Mouse (Mus musculus) olfactory bulb, adult 2 months (tissue): ENCODE measurements around the gene Serinc5.

Source experiments
- CTCF ChIP-seq: fragments of 200-500 bp; IDR thresholded peaks from 2 replicates; pipeline ENCODE4 v1.5.1; 2012; ENCODE audit warnings: low read depth, mild to moderate bottlenecking, low read length, moderate library complexity; ENCODE audit not compliant: insufficient read depth
- POLR2A ChIP-seq: fragments of 200-500 bp; IDR thresholded peaks from 2 replicates; pipeline ENCODE4 v1.6.1; 2012; ENCODE audit warnings: mild to moderate bottlenecking, low read depth, low read length, moderate library complexity; ENCODE audit not compliant: insufficient read depth

- TF ChIP-seq CTCF, result no peak
- TF ChIP-seq POLR2A, result no peak
Observed at GRCm38 (mm10) chr13:92684310-92684709, 73.4 kb downstream of the Serinc5 start.
